Mouse (Mus musculus): ENCODE results near the gene Svbp. TPM values are rescaled to one million over a fixed set of nuclear protein-coding genes. Genes with fewer than 3 reads are reported as not detected.
A peak's percentile ranks its signal among the peaks of the same experiment; 100 is the strongest.

Svbp gene
- total RNA-seq, 2 experiments from 2014 or later: 17.3 to 44.8 TPM

DNA sequence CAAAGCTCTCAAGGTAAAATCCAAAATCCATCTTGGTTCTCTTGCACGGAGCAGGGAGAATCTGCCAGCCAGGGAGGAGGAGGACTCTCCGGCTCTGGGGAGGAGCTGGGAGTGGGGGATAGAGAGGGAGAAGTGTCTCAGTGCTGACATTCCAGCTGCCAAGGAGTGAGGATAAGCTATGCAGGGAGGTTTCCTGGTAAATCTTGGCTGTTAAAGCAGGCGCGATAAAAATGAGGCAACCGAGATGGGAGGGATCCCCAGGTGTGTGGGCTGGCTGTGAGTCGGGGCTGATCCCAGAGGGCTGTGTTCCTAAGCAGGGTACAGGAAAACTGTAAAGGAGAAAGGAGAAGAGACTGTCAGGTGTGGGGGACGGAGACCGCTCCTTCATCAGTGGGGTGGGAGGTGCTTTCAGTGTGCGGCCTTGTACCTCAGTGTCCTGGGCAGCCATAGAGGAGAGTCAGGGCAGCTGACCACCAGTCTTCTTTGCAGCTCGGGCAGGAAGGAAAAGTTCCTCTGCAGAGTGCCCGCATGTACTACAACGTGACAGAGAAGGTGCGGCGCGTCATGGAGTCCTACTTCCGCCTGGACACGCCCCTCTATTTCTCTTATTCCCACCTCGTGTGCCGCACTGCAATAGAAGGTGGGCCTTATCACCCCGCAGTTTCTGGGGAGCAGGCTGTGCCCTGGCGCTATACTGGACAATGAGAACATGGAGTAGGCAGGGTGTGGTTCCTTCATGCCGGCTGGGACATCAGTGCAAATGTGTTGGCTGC lies 49.5 kb downstream of the Svbp start:
- ATAC-seq (replicated peaks; ENCODE audit: poor library complexity): no peak

DNA sequence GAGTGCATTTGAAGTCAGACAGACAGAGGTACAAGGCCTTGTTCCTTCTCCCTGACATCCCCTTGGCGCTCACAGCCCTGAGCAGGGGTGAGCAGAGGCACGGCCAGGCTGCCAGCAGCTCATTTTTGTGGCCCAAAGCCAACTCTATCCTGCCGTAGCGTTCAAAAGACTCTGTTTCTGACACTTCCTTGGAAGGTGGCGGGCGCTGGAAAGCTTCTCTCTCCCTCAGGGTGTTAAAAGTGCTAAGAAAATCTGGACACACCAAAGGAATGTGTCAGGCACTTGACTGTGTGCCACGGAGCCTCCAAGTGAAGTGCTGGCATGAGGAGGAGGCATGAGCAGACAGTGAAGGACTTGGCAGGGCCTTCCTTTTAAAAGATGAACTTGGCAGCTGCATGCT lies 50.5 kb downstream of the Svbp start:
- ATAC-seq (replicated peaks; ENCODE audit: poor library complexity): no peak

DNA sequence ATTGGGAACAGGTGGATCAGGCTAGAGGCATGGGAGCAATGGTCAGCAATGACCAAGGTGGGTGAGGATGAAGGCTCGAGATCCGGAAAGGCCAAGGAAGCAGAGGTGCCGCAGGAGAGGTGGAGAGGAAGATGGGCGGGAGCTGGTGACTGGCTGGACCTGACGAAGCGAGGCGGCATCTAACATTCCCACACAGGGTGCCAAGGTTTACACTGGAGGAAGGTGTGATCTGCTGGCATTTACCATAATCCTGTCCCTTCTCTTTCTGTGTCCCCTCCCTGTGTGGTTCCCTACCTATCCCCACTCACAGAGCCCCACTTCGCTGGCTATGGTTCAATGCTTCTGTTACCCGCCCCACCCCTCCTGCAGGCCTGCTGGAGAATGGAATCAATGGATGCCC lies 50.9 kb downstream of the Svbp start:
- no peak for ATAC-seq (replicated peaks; ENCODE audit: poor library complexity)

- ATAC-seq (replicated peaks; ENCODE audit: poor library complexity): no peak
Observed at GRCm38 (mm10) chr4:119246688-119247225, 51.7 kb downstream of the Svbp start.

GRCm38 (mm10) chr4:119247462-119248235 lies 52.5 kb downstream of the Svbp start:
- ATAC-seq (replicated peaks; ENCODE audit: poor library complexity): peak; percentile 97

DNA sequence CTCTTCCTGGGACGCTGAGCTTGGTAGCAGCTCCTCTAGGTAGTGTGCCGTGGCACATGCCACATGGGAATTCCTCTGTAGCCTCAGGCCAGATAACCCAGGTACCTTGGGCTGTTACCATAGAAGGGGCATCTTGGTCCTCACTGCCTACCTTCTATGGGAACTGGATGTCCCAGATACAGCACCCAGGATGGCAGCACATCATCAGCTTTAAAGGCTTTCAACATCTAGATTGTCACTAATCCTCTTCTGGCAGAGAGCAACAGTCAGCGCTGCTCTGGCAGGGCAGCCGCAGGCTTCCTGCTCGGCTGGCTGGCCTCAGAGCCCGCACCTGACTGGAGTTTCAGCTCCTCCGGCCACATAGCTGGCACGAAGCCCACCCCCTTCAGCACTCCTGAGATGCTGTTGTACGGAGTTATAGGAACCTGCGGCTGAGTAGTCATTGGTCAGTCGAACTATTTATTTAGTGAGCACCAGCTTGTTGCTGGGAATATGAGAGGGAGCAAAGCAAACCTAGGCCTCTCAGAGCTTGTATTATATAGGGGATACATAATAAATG lies 53.4 kb downstream of the Svbp start:
- ATAC-seq (replicated peaks; ENCODE audit: poor library complexity): no peak

Other genes starting within 250 kb of the Svbp start
- not detected in 2 replicates for gene Lao1, start 233.7 kb upstream of the Svbp start, total RNA-seq (2015)
- gene Lao1, start 233.7 kb upstream of the Svbp start, total RNA-seq (2017): not detected in 2 replicates
- gene Slc2a1, start 86.6 kb upstream of the Svbp start, total RNA-seq (2015): 7.7 and 11.5 TPM in 2 replicates
- 7.4 and 8.6 TPM in 2 replicates for gene Slc2a1, start 86.6 kb upstream of the Svbp start, total RNA-seq (2017)
- 3.2 and 3.5 TPM in 2 replicates for gene Zfp691, start 21.1 kb upstream of the Svbp start, total RNA-seq (2015)
- 2.5 and 5.2 TPM in 2 replicates for gene Zfp691, start 21.1 kb upstream of the Svbp start, total RNA-seq (2017)
- gene Ermap, start 5.3 kb upstream of the Svbp start, total RNA-seq (2015): 25.4 and 48.3 TPM in 2 replicates
- gene Ermap, start 5.3 kb upstream of the Svbp start, total RNA-seq (2017): 13.3 and 34.2 TPM in 2 replicates
- gene Tmem269, start 22.9 kb downstream of the Svbp start, total RNA-seq (2015): not detected in 2 replicates
- gene Tmem269, start 22.9 kb downstream of the Svbp start, total RNA-seq (2017): not detected in 2 replicates
- gene AU022252, start 37.4 kb downstream of the Svbp start, total RNA-seq (2015): 3.4 and 4.6 TPM in 2 replicates
- gene AU022252, start 37.4 kb downstream of the Svbp start, total RNA-seq (2017): 8.0 and 12.4 TPM in 2 replicates
- 7.2 and 7.7 TPM in 2 replicates for gene P3h1, start 37.6 kb downstream of the Svbp start, total RNA-seq (2015)
- gene P3h1, start 37.6 kb downstream of the Svbp start, total RNA-seq (2017): 9.6 and 10.6 TPM in 2 replicates
- not detected in 2 replicates for gene Cldn19, start 60.1 kb downstream of the Svbp start, total RNA-seq (2015)
- gene Cldn19, start 60.1 kb downstream of the Svbp start, total RNA-seq (2017): not detected in 2 replicates
- 1,533 and 1,599 TPM in 2 replicates for gene Ybx1, start 99.3 kb downstream of the Svbp start, total RNA-seq (2015)
- 1,470 and 1,694 TPM in 2 replicates for gene Ybx1, start 99.3 kb downstream of the Svbp start, total RNA-seq (2017)
- 137 and 138 TPM in 2 replicates for gene Ppih, start 125.2 kb downstream of the Svbp start, total RNA-seq (2015)
- gene Ppih, start 125.2 kb downstream of the Svbp start, total RNA-seq (2017): 161 and 163 TPM in 2 replicates
- 0.66 TPM in 1 of 2 replicates, not detected in the other for gene Ccdc30, start 220.2 kb downstream of the Svbp start, total RNA-seq (2015)
- 0.14 and 1.0 TPM in 2 replicates for gene Ccdc30, start 220.2 kb downstream of the Svbp start, total RNA-seq (2017)
- 12.5 and 15.9 TPM in 2 replicates for gene Ppcs, start 227.1 kb downstream of the Svbp start, total RNA-seq (2015)
- 10.4 and 10.7 TPM in 2 replicates for gene Ppcs, start 227.1 kb downstream of the Svbp start, total RNA-seq (2017)
- gene Zmynd12, start 227.5 kb downstream of the Svbp start, total RNA-seq (2015): not detected in 2 replicates
- not detected in 2 replicates for gene Zmynd12, start 227.5 kb downstream of the Svbp start, total RNA-seq (2017)

Data from megakaryocyte progenitor cell, adult 5-6 weeks (primary cell).